Mouse (Mus musculus) kidney, embryonic 15.5 days (tissue): ENCODE measurements around the gene Crhr2. TPM values are rescaled to one million over a fixed set of nuclear protein-coding genes. Genes with fewer than 3 reads are reported as not detected.

Source experiments
- ATAC-seq: fragments of 200-750 bp; cut with Nextera tagmentation; replicated peaks from 2 replicates; pipeline ENCODE4 v1.8.0; 2017; ENCODE audit warnings: moderate TSS enrichment; ENCODE audit not compliant: low FRiP score
- H3K27ac ChIP-seq: fragments of 300-500 bp; sonication (generic); 2 replicates; pipeline ENCODE4 v1.5.1; 2015; ENCODE audit warnings: mild to moderate bottlenecking, inconsistent platforms
- H3K27me3 ChIP-seq: fragments of 300-500 bp; sonication (generic); 2 replicates; pipeline ENCODE4 v1.6.1; 2015; ENCODE audit warnings: inconsistent platforms
- H3K36me3 ChIP-seq: fragments of 300-500 bp; sonication (generic); 2 replicates; pipeline ENCODE4 v1.6.1; 2015; ENCODE audit warnings: inconsistent platforms
- H3K4me1 ChIP-seq: fragments of 300-500 bp; sonication (generic); 2 replicates; pipeline ENCODE4 v1.6.1; 2015; ENCODE audit warnings: inconsistent platforms
- H3K4me2 ChIP-seq: fragments of 300-500 bp; sonication (generic); 2 replicates; pipeline ENCODE4 v1.6.1; 2015; ENCODE audit warnings: moderate library complexity, mild to moderate bottlenecking, inconsistent platforms
- H3K4me3 ChIP-seq: fragments of 300-500 bp; sonication (generic); replicated peaks from 2 replicates; pipeline ENCODE4 v1.5.1; 2015; ENCODE audit warnings: mild to moderate bottlenecking, inconsistent platforms
- H3K9ac ChIP-seq: fragments of 300-500 bp; sonication (generic); 2 replicates; pipeline ENCODE4 v1.6.1; 2015; ENCODE audit warnings: mild to moderate bottlenecking, inconsistent platforms
- H3K9me3 ChIP-seq: fragments of 300-500 bp; sonication (generic); replicated peaks from 2 replicates; pipeline ENCODE4 v1.6.1; 2016; ENCODE audit warnings: inconsistent platforms
- WGBS: fragments of 180-500 bp; shearing (Covaris S2); methylation state at CpG from one replicate; pipeline ENCODE4 v1.1.7; 2015; ENCODE audit warnings: mixed read lengths; 5-methylcytosine and 5-hydroxymethylcytosine counted together
- polyA plus RNA-seq: library from polyadenylated mRNA; unstranded; fragments of >200 nt; fragmentation: Nextera tagmentation; extraction: Ambion mirVana; gene quantifications from 2 replicates; pipeline ENCODE4 v1.2.1, GENCODE M21; 2015

Crhr2 gene
- polyA plus RNA-seq, 1 experiment from 2014 or later: 0.13 TPM

GRCm38 (mm10) chr6:55065903-55066302, 66.9 kb downstream of the Crhr2 start:
- Histone ChIP-seq H3K9ac (no peak overlapping the region), H3K9me3 (no peaks in the 10 kb centered on the region), H3K36me3 (peaks cover 89% of the 10 kb centered on the region), H3K27me3 (no peaks in the 10 kb centered on the region), H3K4me1 (no peaks in the 10 kb centered on the region), H3K4me2 (no peak overlapping the region), H3K27ac (no peak overlapping the region), H3K4me3 (no peak overlapping the region)
- no peak for ATAC-seq
- 89% methylated on average over 2 of the region's 2 CpGs for WGBS

- ATAC-seq: no peak
- Histone ChIP-seq H3K9me3 (no peaks in the 10 kb centered on the region), H3K4me3 (no peak overlapping the region), H3K27me3 (no peaks in the 10 kb centered on the region), H3K36me3 (peaks cover 97% of the 10 kb centered on the region), H3K27ac (no peak overlapping the region), H3K4me1 (no peaks in the 10 kb centered on the region), H3K9ac (no peak overlapping the region), H3K4me2 (no peak overlapping the region)
- 96% methylated on average over 7 of the region's 7 CpGs for WGBS
These were observed 68.4 kb downstream of the Crhr2 start for GRCm38 (mm10) chr6:55064477-55064827.

GRCm38 (mm10) chr6:55063793-55064476, 68.9 kb downstream of the Crhr2 start:
- no peaks in the 10 kb centered on the region for H3K4me1 ChIP-seq
- H3K9me3 ChIP-seq: no peaks in the 10 kb centered on the region
- peaks cover 97% of the 10 kb centered on the region for H3K36me3 ChIP-seq
- no peak overlapping the region for H3K27ac ChIP-seq
- H3K9ac ChIP-seq: no peak overlapping the region
- no peaks in the 10 kb centered on the region for H3K27me3 ChIP-seq
- no peak for ATAC-seq
- 89% methylated on average over 9 of the region's 9 CpGs for WGBS
- no peak overlapping the region for H3K4me2 ChIP-seq
- H3K4me3 ChIP-seq: no peak overlapping the region

GRCm38 (mm10) chr6:55062200-55062599, 70.6 kb downstream of the Crhr2 start:
- H3K36me3 ChIP-seq: peaks cover 94% of the 10 kb centered on the region
- no peaks in the 10 kb centered on the region for H3K9me3 ChIP-seq
- no peak for ATAC-seq

GRCm38 (mm10) chr6:55061328-55061727, 71.5 kb downstream of the Crhr2 start:
- WGBS: 83% methylated on average over 11 of the region's 11 CpGs
- ATAC-seq: no peak
- Histone ChIP-seq H3K9ac (no peak overlapping the region), H3K4me3 (no peak overlapping the region), H3K36me3 (peaks cover 94% of the 10 kb centered on the region), H3K4me2 (no peak overlapping the region), H3K4me1 (no peaks in the 10 kb centered on the region), H3K27ac (no peak overlapping the region), H3K27me3 (no peaks in the 10 kb centered on the region), H3K9me3 (no peaks in the 10 kb centered on the region)

More at GRCm38 (mm10) chr6:55062200-55062599, 70.6 kb downstream of the Crhr2 start:
- 75% methylated on average over 5 of the region's 5 CpGs for WGBS
- Histone ChIP-seq H3K9ac (no peak overlapping the region), H3K4me2 (no peak overlapping the region), H3K4me3 (no peak overlapping the region), H3K4me1 (no peaks in the 10 kb centered on the region), H3K27me3 (no peaks in the 10 kb centered on the region), H3K27ac (no peak overlapping the region)

GRCm38 (mm10) chr6:55060241-55060825, 72.5 kb downstream of the Crhr2 start:
- H3K27me3 ChIP-seq: no peaks in the 10 kb centered on the region
- no peak overlapping the region for H3K4me3 ChIP-seq
- H3K27ac ChIP-seq: no peak overlapping the region
- no peaks in the 10 kb centered on the region for H3K9me3 ChIP-seq
- 92% methylated on average over 7 of the region's 7 CpGs for WGBS
- H3K36me3 ChIP-seq: peaks cover 94% of the 10 kb centered on the region
- H3K4me2 ChIP-seq: no peak overlapping the region
- no peaks in the 10 kb centered on the region for H3K4me1 ChIP-seq
- no peak overlapping the region for H3K9ac ChIP-seq
- ATAC-seq: no peak

- Histone ChIP-seq H3K36me3 (peaks cover 93% of the 10 kb centered on the region), H3K9me3 (no peaks in the 10 kb centered on the region), H3K27ac (no peak overlapping the region), H3K4me2 (no peak overlapping the region), H3K4me3 (no peak overlapping the region), H3K9ac (no peak overlapping the region), H3K27me3 (no peaks in the 10 kb centered on the region), H3K4me1 (no peaks in the 10 kb centered on the region)
- 90% methylated on average over 3 of the region's 3 CpGs for WGBS
- ATAC-seq: no peak
These were observed 75.4 kb downstream of the Crhr2 start for GRCm38 (mm10) chr6:55057427-55057826.

GRCm38 (mm10) chr6:55054491-55054890, 78.3 kb downstream of the Crhr2 start:
- H3K4me1 ChIP-seq: no peaks in the 10 kb centered on the region
- H3K27ac ChIP-seq: no peak overlapping the region
- H3K4me2 ChIP-seq: no peak overlapping the region
- ATAC-seq: no peak
- H3K36me3 ChIP-seq: peaks cover 90% of the 10 kb centered on the region
- no peak overlapping the region for H3K4me3 ChIP-seq
- 89% methylated on average over 4 of the region's 4 CpGs for WGBS
- H3K9ac ChIP-seq: no peak overlapping the region
- no peaks in the 10 kb centered on the region for H3K9me3 ChIP-seq
- no peaks in the 10 kb centered on the region for H3K27me3 ChIP-seq

GRCm38 (mm10) chr6:55049186-55049585, 83.6 kb downstream of the Crhr2 start:
- Histone ChIP-seq H3K27me3 (no peaks in the 10 kb centered on the region), H3K9ac (no peak overlapping the region), H3K9me3 (no peaks in the 10 kb centered on the region), H3K27ac (no peak overlapping the region), H3K4me1 (no peaks in the 10 kb centered on the region), H3K36me3 (peaks cover 68% of the 10 kb centered on the region), H3K4me3 (no peak overlapping the region), H3K4me2 (no peak overlapping the region)
- ATAC-seq: no peak
- WGBS: 91% methylated on average over 10 of the region's 10 CpGs

GRCm38 (mm10) chr6:55045326-55045725, 87.5 kb downstream of the Crhr2 start:
- Histone ChIP-seq H3K4me2 (no peak overlapping the region), H3K27me3 (no peaks in the 10 kb centered on the region), H3K27ac (no peak overlapping the region), H3K36me3 (peaks cover 32% of the 10 kb centered on the region), H3K9me3 (no peaks in the 10 kb centered on the region), H3K4me1 (0 out of 2 replicates have a peak, but pooled peaks cover 7% of the 10 kb centered on the region), H3K9ac (no peak overlapping the region), H3K4me3 (no peak overlapping the region)
- ATAC-seq: no peak
- WGBS: 68% methylated on average over 1 of the region's 1 CpGs

- H3K9me3 ChIP-seq: no peaks in the 10 kb centered on the region
- H3K27ac ChIP-seq: no peak overlapping the region
- no peak overlapping the region for H3K4me2 ChIP-seq
- peaks cover 25% of the 10 kb centered on the region for H3K36me3 ChIP-seq
- WGBS: 85% methylated on average over 5 of the region's 5 CpGs
- no peak overlapping the region for H3K4me3 ChIP-seq
- H3K4me1 ChIP-seq: 0 out of 2 replicates have a peak, but pooled peaks cover 9% of the 10 kb centered on the region
- no peaks in the 10 kb centered on the region for H3K27me3 ChIP-seq
- H3K9ac ChIP-seq: no peak overlapping the region
- ATAC-seq: no peak
These were observed 88.3 kb downstream of the Crhr2 start for GRCm38 (mm10) chr6:55044542-55044941.

GRCm38 (mm10) chr6:55043206-55043605, 89.6 kb downstream of the Crhr2 start:
- no peak overlapping the region for H3K4me3 ChIP-seq
- H3K9me3 ChIP-seq: no peaks in the 10 kb centered on the region
- H3K4me2 ChIP-seq: no peak overlapping the region
- peaks cover 15% of the 10 kb centered on the region for H3K4me1 ChIP-seq
- WGBS: 52% methylated on average over 8 of the region's 8 CpGs
- H3K9ac ChIP-seq: no peak overlapping the region
- H3K36me3 ChIP-seq: peaks cover 14% of the 10 kb centered on the region
- no peak for ATAC-seq
- no peak overlapping the region for H3K27ac ChIP-seq
- no peaks in the 10 kb centered on the region for H3K27me3 ChIP-seq
